ENCODE assay signal across 18 mouse cellular contexts in the genomic region with DNA sequence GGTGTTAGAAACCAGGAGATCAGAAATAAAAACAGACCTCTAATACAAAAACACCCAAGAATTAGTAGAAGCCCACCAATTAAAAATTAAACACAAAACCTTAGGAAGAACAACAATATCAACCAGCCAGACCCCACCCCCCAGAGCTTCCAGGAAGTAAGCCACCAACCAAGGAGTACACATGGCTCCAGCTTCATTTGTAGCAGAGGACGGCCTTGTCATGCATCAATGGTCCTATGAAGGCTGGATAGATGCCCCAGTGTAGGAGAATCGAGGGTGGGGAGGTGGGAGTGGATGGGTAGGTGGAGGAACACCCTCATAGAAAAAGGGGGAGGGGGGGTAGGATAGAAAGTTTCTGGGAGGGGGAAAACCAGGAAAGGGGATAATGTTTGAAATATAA.
"Had no signal": no experiment of that assay in that cellular context is flagged by ENCODE, and none has a peak within 500 bp of the region (broad histone marks: within the 10 kb centered on the region; RNA-seq: fewer than 3 reads in every experiment).

No protein-coding gene starts in this region.

- H3K9me3 ChIP-seq: kidney, embryonic 15.5 days; midbrain, embryonic 12.5 days; midbrain, embryonic 15.5 days; neural tube, embryonic 15.5 days; stomach, embryonic 15.5 days had no signal

- H3K27me3 ChIP-seq: kidney, embryonic 15.5 days; midbrain, embryonic 15.5 days; neural tube, embryonic 15.5 days; stomach, embryonic 15.5 days had no signal

- ATAC-seq: liver, postnatal 0 days; lung, postnatal 0 days; midbrain, embryonic 15.5 days had no signal

- H3K36me3 ChIP-seq: kidney, embryonic 15.5 days; midbrain, embryonic 12.5 days; midbrain, embryonic 15.5 days; neural tube, embryonic 15.5 days; stomach, embryonic 15.5 days had no signal

- DNase-seq: kidney, adult 8-10 months; kidney, postnatal 10 days; kidney, postnatal 36 days; layer of hippocampus, postnatal 36 days; liver, postnatal 0 days; lung, embryonic 14.5 days; right cerebral cortex, adult 18-20 months; right cerebral cortex, postnatal 14 days; right cerebral cortex, postnatal 4 days; thymus, postnatal 25 days had no signal

- H3K9ac ChIP-seq: kidney, embryonic 15.5 days; liver, embryonic 14.5 days; liver, postnatal 0 days; midbrain, embryonic 12.5 days; neural tube, embryonic 15.5 days had no signal

- H3K4me3 ChIP-seq: left cerebral cortex, adult 2 months; neural tube, embryonic 15.5 days had no signal

- H3K27ac ChIP-seq: liver, embryonic 14.5 days; stomach, embryonic 15.5 days had no signal
